Mouse (Mus musculus) lung, postnatal 0 days (tissue): ENCODE data around the gene Kdelr1.

ENCODE experiments used
- CTCF ChIP-seq: IDR thresholded peaks from 2 replicates; pipeline ENCODE4 v1.5.1; 2016; ENCODE audit warnings: antibody characterized with exemption, mild to moderate bottlenecking
- EP300 ChIP-seq: IDR thresholded peaks from 2 replicates; pipeline ENCODE4 v1.6.1; 2016; ENCODE audit warnings: antibody characterized with exemption, mild to moderate bottlenecking, control low read depth

- no peak for TF ChIP-seq CTCF
- no peak for TF ChIP-seq EP300
These were observed 45.9 kb upstream of the Kdelr1 start for GRCm38 (mm10) chr7:45826631-45827030.
